Mouse (Mus musculus): ENCODE results near the gene Slc6a18. TPM values are rescaled to one million over a fixed set of nuclear protein-coding genes. Genes with fewer than 3 reads are reported as not detected.

The Slc6a18 gene
- not detected in 2 replicates for polyA plus RNA-seq (2015; fragmentation: Nextera tagmentation; extraction: Ambion mirVana)

GRCm38 (mm10) chr13:73677853-73678252 is at the start of gene Slc6a18:
Slc6a18 (minus strand) TSS chr13:73678023.
- Histone ChIP-seq H3K9me3 (no peaks in the 10 kb centered on the region), H3K9ac (no peak within 1 kb of the TSS), H3K36me3 (no peaks in the 10 kb centered on the region), H3K4me1 (no peaks in the 10 kb centered on the region), H3K27me3 (no peaks in the 10 kb centered on the region), H3K4me3 (no peak within 1 kb of the TSS), H3K4me2 (no peak within 1 kb of the TSS), H3K27ac (no peak within 1 kb of the TSS)
- no peak for ATAC-seq (ENCODE audit: insufficient number of reproducible peaks, insufficient read depth, low FRiP score, low TSS enrichment, low read depth)
- WGBS, result 84% methylated on average over 3 of the region's 3 CpGs

DNA sequence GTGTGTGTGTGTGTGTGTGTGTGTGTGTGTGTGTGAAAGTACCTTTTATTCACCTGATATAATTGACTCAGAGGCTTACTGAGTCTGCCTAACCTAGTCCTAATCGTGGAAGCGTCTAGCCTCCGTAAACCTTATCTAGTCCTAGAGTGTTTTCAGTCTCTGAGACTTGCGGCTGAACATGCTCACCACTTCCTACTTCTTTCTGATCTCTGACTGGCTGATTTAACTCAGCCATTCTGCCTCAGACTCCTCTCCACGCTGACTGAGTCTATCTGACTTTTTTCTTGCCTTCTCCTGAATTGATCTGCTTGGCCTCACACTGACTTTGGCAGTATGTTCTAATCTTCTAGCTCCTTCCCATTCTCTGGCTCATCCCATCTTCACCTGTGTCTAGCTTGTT is 47.5 kb upstream of the Slc6a18 start:
- Histone ChIP-seq H3K27me3 (peaks cover 6% of the 10 kb centered on the region; the same call in 1 of the 2 replicates), H3K36me3 (no peaks in the 10 kb centered on the region), H3K4me1 (no peaks in the 10 kb centered on the region), H3K9me3 (no peaks in the 10 kb centered on the region), H3K27ac (no peak overlapping the region), H3K4me2 (no peak overlapping the region), H3K4me3 (no peak overlapping the region), H3K9ac (no peak overlapping the region)
- WGBS, result 76% methylated on average over 5 of the region's 5 CpGs
- ATAC-seq (ENCODE audit: insufficient number of reproducible peaks, insufficient read depth, low FRiP score, low TSS enrichment, low read depth), result no peak

GRCm38 (mm10) chr13:73723081-73723668 is 45.4 kb upstream of the Slc6a18 start:
- H3K36me3 ChIP-seq, result no peaks in the 10 kb centered on the region
- no peak overlapping the region for H3K9ac ChIP-seq
- no peak overlapping the region for H3K27ac ChIP-seq
- peak; percentile 37; the same call in 1 of the 2 replicates for ATAC-seq (ENCODE audit: insufficient number of reproducible peaks, insufficient read depth, low FRiP score, low TSS enrichment, low read depth)
- H3K4me2 ChIP-seq, result no peak overlapping the region
- H3K27me3 ChIP-seq, result peaks cover 6% of the 10 kb centered on the region; the same call in 1 of the 2 replicates
- H3K9me3 ChIP-seq, result no peaks in the 10 kb centered on the region
- no peak overlapping the region for H3K4me3 ChIP-seq
- 34% methylated on average over 8 of the region's 8 CpGs for WGBS
- H3K4me1 ChIP-seq, result no peaks in the 10 kb centered on the region

DNA sequence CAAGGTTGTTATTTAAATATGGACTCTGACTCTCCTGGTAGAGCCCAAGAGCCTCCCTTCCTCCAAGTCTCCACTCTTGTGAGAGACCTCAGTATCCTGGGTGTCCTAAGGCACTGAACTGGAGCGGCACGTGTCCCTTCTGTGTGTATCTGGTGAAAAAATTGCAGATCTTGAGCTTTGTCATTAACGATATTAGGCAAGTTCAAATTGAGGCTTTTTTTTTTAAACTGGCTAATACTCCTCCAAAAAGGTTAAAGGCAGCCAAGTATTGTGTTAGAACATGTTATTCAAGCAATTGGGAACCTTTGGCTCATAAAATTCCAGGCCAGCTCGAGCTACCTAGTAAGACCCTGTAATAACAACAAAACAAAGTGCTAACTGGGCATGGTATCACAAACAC is 42.4 kb upstream of the Slc6a18 start:
- 0 out of 2 replicates have a peak, but pooled peaks cover 3% of the 10 kb centered on the region for H3K27me3 ChIP-seq
- WGBS, result 81% methylated on average over 4 of the region's 4 CpGs
- no peaks in the 10 kb centered on the region for H3K4me1 ChIP-seq
- no peaks in the 10 kb centered on the region for H3K9me3 ChIP-seq
- no peak for ATAC-seq (ENCODE audit: insufficient number of reproducible peaks, insufficient read depth, low FRiP score, low TSS enrichment, low read depth)
- H3K9ac ChIP-seq, result no peak overlapping the region
- H3K27ac ChIP-seq, result no peak overlapping the region
- no peaks in the 10 kb centered on the region for H3K36me3 ChIP-seq
- H3K4me3 ChIP-seq, result no peak overlapping the region
- no peak overlapping the region for H3K4me2 ChIP-seq

GRCm38 (mm10) chr13:73718225-73718624 is 40.4 kb upstream of the Slc6a18 start:
- no peak overlapping the region for H3K9ac ChIP-seq
- no peak overlapping the region for H3K4me2 ChIP-seq
- H3K27ac ChIP-seq, result no peak overlapping the region
- H3K9me3 ChIP-seq, result no peaks in the 10 kb centered on the region
- 0% methylated on average over 2 of the region's 2 CpGs for WGBS
- 0 out of 2 replicates have a peak, but pooled peaks cover 3% of the 10 kb centered on the region for H3K27me3 ChIP-seq
- H3K36me3 ChIP-seq, result no peaks in the 10 kb centered on the region
- ATAC-seq (ENCODE audit: insufficient number of reproducible peaks, insufficient read depth, low FRiP score, low TSS enrichment, low read depth), result no peak
- no peak overlapping the region for H3K4me3 ChIP-seq
- H3K4me1 ChIP-seq, result no peaks in the 10 kb centered on the region

- Histone ChIP-seq H3K9me3 (no peaks in the 10 kb centered on the region), H3K36me3 (no peaks in the 10 kb centered on the region), H3K27me3 (no peaks in the 10 kb centered on the region), H3K27ac (no peak overlapping the region), H3K4me3 (no peak overlapping the region), H3K9ac (no peak overlapping the region), H3K4me2 (no peak overlapping the region), H3K4me1 (no peaks in the 10 kb centered on the region)
- 67% methylated on average over 2 of the region's 2 CpGs for WGBS
- no peak for ATAC-seq (ENCODE audit: insufficient number of reproducible peaks, insufficient read depth, low FRiP score, low TSS enrichment, low read depth)
Observed at GRCm38 (mm10) chr13:73714020-73714419, 36.2 kb upstream of the Slc6a18 start.

DNA sequence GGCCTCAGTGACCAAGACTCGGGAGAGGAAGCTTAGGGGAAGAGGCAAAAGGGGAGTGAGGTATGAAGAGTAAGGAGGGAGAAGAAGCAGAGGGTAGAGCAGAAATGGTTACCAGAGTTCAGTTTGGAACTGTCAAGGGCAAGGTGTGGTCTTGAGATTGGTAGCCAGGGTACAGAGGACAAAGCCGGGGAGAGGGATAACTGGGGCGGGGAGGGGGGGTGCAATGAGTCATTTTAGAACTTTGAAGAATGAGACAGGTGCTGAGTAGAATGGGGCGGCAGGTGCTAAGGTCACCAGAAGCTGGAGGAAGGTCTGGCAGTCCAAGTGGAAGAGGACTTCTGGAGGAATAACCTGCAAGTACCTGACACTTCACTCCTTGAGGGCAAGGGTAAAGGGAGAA is 35.4 kb upstream of the Slc6a18 start:
- no peaks in the 10 kb centered on the region for H3K9me3 ChIP-seq
- H3K27ac ChIP-seq, result no peak overlapping the region
- H3K4me1 ChIP-seq, result no peaks in the 10 kb centered on the region
- no peak overlapping the region for H3K9ac ChIP-seq
- 83% methylated on average over 4 of the region's 4 CpGs for WGBS
- H3K27me3 ChIP-seq, result no peaks in the 10 kb centered on the region
- no peak overlapping the region for H3K4me3 ChIP-seq
- no peak for ATAC-seq (ENCODE audit: insufficient number of reproducible peaks, insufficient read depth, low FRiP score, low TSS enrichment, low read depth)
- H3K36me3 ChIP-seq, result no peaks in the 10 kb centered on the region
- H3K4me2 ChIP-seq, result no peak overlapping the region

DNA sequence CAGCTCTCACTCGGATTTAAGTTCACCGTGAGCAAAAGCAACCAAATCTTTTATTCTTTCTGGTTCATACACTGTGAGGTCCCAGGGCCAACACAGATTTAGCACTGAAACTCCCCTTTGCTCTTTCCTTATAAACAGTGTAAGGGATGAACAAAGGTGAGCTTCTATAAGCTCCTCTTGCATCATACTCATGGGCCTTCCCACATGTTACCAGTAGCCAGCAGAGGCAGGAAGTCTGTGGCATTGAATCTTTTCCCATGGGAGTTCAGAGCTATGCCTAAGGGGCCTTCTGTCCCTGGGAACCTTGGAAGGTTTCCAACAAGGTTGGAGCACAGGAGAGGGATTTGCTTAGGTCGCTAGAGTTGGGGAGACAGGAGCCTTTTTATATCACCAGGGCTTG is 34.4 kb upstream of the Slc6a18 start:
- Histone ChIP-seq H3K4me3 (no peak overlapping the region), H3K27ac (no peak overlapping the region), H3K9me3 (no peaks in the 10 kb centered on the region), H3K4me2 (no peak overlapping the region), H3K4me1 (no peaks in the 10 kb centered on the region), H3K27me3 (no peaks in the 10 kb centered on the region), H3K36me3 (no peaks in the 10 kb centered on the region), H3K9ac (no peak overlapping the region)
- ATAC-seq (ENCODE audit: insufficient number of reproducible peaks, insufficient read depth, low FRiP score, low TSS enrichment, low read depth), result no peak
- WGBS, result 77% methylated on average over 3 of the region's 3 CpGs

- no peaks in the 10 kb centered on the region for H3K27me3 ChIP-seq
- H3K4me3 ChIP-seq, result no peak overlapping the region
- no peak for ATAC-seq (ENCODE audit: insufficient number of reproducible peaks, insufficient read depth, low FRiP score, low TSS enrichment, low read depth)
- no peak overlapping the region for H3K4me2 ChIP-seq
- H3K4me1 ChIP-seq, result no peaks in the 10 kb centered on the region
- no peaks in the 10 kb centered on the region for H3K36me3 ChIP-seq
- no peak overlapping the region for H3K9ac ChIP-seq
- H3K9me3 ChIP-seq, result no peaks in the 10 kb centered on the region
- 76% methylated on average over 5 of the region's 5 CpGs for WGBS
- H3K27ac ChIP-seq, result no peak overlapping the region
Observed at GRCm38 (mm10) chr13:73711803-73712202, 34.0 kb upstream of the Slc6a18 start.

DNA sequence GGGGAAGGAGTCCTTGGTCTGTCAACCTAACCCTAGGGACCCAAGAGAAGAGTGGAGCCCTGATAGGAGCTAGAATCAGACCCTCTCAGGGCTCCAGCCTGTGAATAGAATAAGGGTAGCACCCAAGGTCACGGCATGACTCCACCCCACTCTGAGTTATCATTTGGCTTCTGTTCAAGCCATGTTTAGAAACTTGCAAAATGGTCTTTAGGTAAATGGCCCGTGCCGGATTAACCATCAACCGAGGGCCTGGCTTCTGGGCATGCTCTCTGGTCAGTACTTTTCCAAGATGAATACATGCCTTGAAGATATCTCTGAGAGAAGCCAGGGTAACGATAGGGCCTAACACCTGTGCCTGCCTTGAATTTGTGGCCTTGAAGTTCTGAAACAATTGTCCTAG is 33.4 kb upstream of the Slc6a18 start:
- no peak overlapping the region for H3K9ac ChIP-seq
- WGBS, result 87% methylated on average over 5 of the region's 5 CpGs
- no peak overlapping the region for H3K27ac ChIP-seq

GRCm38 (mm10) chr13:73709491-73709890 is 31.7 kb upstream of the Slc6a18 start:
- H3K27ac ChIP-seq, result no peak overlapping the region
- H3K4me3 ChIP-seq, result no peak overlapping the region
- no peaks in the 10 kb centered on the region for H3K4me1 ChIP-seq
- no peak overlapping the region for H3K9ac ChIP-seq
- WGBS, result 75% methylated on average over 6 of the region's 6 CpGs
- H3K9me3 ChIP-seq, result no peaks in the 10 kb centered on the region
- no peak for ATAC-seq (ENCODE audit: insufficient number of reproducible peaks, insufficient read depth, low FRiP score, low TSS enrichment, low read depth)
- no peak overlapping the region for H3K4me2 ChIP-seq
- H3K36me3 ChIP-seq, result no peaks in the 10 kb centered on the region
- no peaks in the 10 kb centered on the region for H3K27me3 ChIP-seq

More for the DNA sequence above, 33.4 kb upstream of the Slc6a18 start:
- Histone ChIP-seq H3K9me3 (no peaks in the 10 kb centered on the region), H3K4me1 (no peaks in the 10 kb centered on the region), H3K4me2 (no peak overlapping the region), H3K4me3 (no peak overlapping the region), H3K27me3 (no peaks in the 10 kb centered on the region), H3K36me3 (no peaks in the 10 kb centered on the region)
- no peak for ATAC-seq (ENCODE audit: insufficient number of reproducible peaks, insufficient read depth, low FRiP score, low TSS enrichment, low read depth)

- 91% methylated on average over 7 of the region's 7 CpGs for WGBS
- no peak within 1 kb of the TSS for H3K9ac ChIP-seq
- no peaks in the 10 kb centered on the region for H3K27me3 ChIP-seq
- no peaks in the 10 kb centered on the region for H3K36me3 ChIP-seq
- no peak for ATAC-seq (ENCODE audit: insufficient number of reproducible peaks, insufficient read depth, low FRiP score, low TSS enrichment, low read depth)
- H3K27ac ChIP-seq, result no peak within 1 kb of the TSS
- no peaks in the 10 kb centered on the region for H3K9me3 ChIP-seq
- no peaks in the 10 kb centered on the region for H3K4me1 ChIP-seq
- H3K4me3 ChIP-seq, result no peak within 1 kb of the TSS
- H3K4me2 ChIP-seq, result no peak within 1 kb of the TSS
Observed at GRCm38 (mm10) chr13:73704694-73705325, 27.0 kb upstream of the Slc6a18 start, which contains the start of gene Slc6a19. Slc6a19 (minus strand) TSS chr13:73704865.
